Mouse (Mus musculus) megakaryocyte, embryonic 14.5 days (primary cell): Measurements from ENCODE around the gene Pus3.

Experiments used
- FLI1 ChIP-seq: IDR thresholded peaks from 2 replicates; pipeline ENCODE4 v1.6.1; 2012; ENCODE audit warnings: low read length, inconsistent platforms, mixed read lengths
- GATA1 ChIP-seq: IDR thresholded peaks from 3 replicates; pipeline ENCODE4 v1.6.1; 2012; ENCODE audit warnings: mixed read lengths, low read length, inconsistent platforms, borderline replicate concordance

GRCm38 (mm10) chr9:35541024-35541423 is 17.4 kb upstream of the Pus3 start:
- TF ChIP-seq GATA1: no peak
- TF ChIP-seq FLI1: no peak
